Mouse (Mus musculus) v-Abl transformed pro-B cells (cell line): ENCODE measurements around the gene Madd.

Experiments used
- in situ Hi-C, 2 experiments: fragments of 400-800 bp; cut with MboI; formaldehyde crosslinking; loops; one replicate each; pipeline ENCODE4 v1.15.1; 2025; ENCODE audit not compliant: unreplicated experiment in 2 of 2

The Madd gene

GRCm38 (mm10) chr2:91132035-91132434 lies 51.6 kb downstream of the Madd start:
- in situ Hi-C loops = no loop called here

DNA sequence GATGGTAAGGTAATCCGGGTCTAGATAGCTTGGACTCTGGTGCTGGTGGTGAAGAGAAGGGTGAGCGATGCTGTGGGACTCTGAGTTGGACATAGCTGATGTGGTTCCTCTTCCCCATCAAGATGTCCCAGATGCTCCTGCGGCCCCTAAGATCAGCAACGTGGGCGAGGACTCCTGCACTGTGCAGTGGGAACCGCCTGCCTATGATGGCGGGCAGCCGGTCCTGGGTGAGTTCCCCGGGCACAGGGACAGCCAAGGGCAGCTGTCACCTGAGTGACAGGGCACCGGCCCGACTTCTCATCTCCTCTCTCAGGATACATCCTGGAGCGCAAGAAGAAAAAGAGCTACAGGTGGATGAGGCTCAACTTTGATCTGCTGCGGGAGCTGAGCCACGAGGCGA lies 52.4 kb downstream of the Madd start:
- in situ Hi-C loops = no loop called here

- in situ Hi-C loops = no loop called here
These were observed 53.5 kb downstream of the Madd start for GRCm38 (mm10) chr2:91130126-91130525.

GRCm38 (mm10) chr2:91128761-91129160 lies 54.9 kb downstream of the Madd start:
- in situ Hi-C loops = no loop called here

GRCm38 (mm10) chr2:91125101-91125500 lies 58.5 kb downstream of the Madd start:
- in situ Hi-C loops = no loop called here

DNA sequence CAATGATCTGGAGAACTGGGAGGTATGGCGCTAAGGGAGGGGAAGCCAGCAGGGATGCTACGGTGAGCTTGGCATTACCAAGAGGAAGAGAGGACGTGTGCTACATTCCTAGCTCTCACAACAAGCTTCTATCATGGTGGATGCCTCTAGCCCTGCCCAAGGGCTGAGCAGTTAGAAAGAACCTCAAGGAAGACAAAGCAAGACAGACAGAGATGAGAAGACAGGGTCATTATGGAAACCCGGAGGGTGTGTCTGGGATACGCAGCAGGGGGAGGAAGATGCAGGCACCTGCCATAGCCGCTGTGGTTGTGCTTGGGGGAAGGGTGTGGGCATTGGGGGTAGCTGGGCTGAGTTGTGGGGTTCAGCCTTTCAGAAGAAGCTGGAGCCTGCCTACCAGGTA lies 60.1 kb downstream of the Madd start:
- in situ Hi-C loops = no loop called here

GRCm38 (mm10) chr2:91121497-91121896 lies 62.1 kb downstream of the Madd start:
- in situ Hi-C loops = no loop called here

DNA sequence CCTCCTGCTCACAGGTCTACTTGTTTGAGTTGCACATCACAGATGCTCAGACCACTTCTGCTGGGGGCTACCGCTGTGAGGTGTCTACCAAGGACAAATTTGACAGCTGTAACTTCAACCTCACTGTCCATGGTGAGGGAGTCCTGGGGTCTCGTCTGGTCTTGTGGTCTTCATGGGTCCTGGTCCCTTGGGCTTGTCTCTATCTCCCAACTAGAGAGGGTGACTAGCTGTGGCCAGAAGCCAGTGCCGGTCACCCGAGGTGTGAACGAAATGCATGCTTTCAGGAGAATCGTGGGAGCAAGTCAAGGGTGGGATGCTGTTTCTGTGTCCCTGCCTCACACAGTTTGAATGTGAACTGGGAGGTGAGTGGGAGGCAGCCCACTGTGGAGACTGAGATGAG lies 62.6 kb downstream of the Madd start:
- in situ Hi-C loops = no loop called here

DNA sequence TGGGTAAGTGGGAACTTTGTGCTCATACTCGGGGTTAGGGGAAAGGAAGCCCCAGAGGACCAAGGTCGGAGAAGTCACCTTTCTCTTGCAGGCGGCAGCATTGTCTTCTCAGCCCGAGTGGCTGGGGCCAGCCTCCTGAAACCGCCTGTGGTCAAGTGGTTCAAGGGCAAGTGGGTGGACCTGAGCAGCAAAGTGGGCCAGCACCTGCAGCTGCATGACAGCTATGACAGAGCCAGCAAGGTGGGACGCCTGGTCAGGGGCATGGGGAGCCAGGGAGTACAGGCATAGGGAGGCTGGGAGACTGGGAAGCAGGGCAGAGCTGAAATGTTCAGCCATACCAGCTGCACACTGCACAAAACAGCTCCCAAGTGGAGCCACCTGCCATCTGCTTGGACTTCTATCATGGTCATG lies 63.4 kb downstream of the Madd start:
- in situ Hi-C loops = no loop called here

GRCm38 (mm10) chr2:91119551-91119950 lies 64.1 kb downstream of the Madd start:
- in situ Hi-C loops = loop anchor here (10.0 kb wide), 1 partner anchor 365 kb away; no protein-coding TSS in a partner anchor

GRCm38 (mm10) chr2:91119061-91119460 lies 64.6 kb downstream of the Madd start:
- in situ Hi-C loops = loop anchor here (10.0 kb wide), 1 partner anchor 366 kb away; no protein-coding TSS in a partner anchor

DNA sequence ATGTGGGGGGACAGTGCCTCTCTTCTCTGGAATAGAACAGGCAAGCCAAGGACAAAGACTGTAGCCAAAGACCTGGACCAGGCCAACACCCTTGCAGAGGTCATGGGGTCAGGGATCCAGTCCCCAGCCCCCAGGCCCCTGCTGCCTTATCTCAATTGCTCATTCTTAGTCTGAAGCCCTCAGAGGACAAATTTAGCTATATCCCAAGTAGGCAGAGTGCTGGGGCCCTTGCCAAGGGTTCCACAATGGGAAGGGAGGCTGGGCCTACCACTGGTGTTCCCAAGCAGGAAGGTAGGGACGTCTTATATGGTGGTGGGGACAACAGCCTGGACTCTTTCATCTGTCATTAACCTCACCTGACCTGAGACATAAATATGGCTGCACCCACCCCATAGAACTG lies 65.0 kb downstream of the Madd start:
- in situ Hi-C loops = loop anchor here (10.0 kb wide), 1 partner anchor 366 kb away; no protein-coding TSS in a partner anchor

- in situ Hi-C loops = loop anchor here (10.0 kb wide), 1 partner anchor 367 kb away; no protein-coding TSS in a partner anchor
These were observed 65.9 kb downstream of the Madd start, which contains the start of gene Mybpc3 for GRCm38 (mm10) chr2:91117585-91118275. Mybpc3 (plus strand) TSS chr2:91118144.

- in situ Hi-C loops = loop anchor here (10.0 kb wide), 1 partner anchor 368 kb away; no protein-coding TSS in a partner anchor
These were observed 66.8 kb downstream of the Madd start for GRCm38 (mm10) chr2:91116842-91117241.

- in situ Hi-C loops = loop anchor here (10.0 kb wide), 1 partner anchor 369 kb away; no protein-coding TSS in a partner anchor
These were observed 68.1 kb downstream of the Madd start for GRCm38 (mm10) chr2:91115578-91115970.

DNA sequence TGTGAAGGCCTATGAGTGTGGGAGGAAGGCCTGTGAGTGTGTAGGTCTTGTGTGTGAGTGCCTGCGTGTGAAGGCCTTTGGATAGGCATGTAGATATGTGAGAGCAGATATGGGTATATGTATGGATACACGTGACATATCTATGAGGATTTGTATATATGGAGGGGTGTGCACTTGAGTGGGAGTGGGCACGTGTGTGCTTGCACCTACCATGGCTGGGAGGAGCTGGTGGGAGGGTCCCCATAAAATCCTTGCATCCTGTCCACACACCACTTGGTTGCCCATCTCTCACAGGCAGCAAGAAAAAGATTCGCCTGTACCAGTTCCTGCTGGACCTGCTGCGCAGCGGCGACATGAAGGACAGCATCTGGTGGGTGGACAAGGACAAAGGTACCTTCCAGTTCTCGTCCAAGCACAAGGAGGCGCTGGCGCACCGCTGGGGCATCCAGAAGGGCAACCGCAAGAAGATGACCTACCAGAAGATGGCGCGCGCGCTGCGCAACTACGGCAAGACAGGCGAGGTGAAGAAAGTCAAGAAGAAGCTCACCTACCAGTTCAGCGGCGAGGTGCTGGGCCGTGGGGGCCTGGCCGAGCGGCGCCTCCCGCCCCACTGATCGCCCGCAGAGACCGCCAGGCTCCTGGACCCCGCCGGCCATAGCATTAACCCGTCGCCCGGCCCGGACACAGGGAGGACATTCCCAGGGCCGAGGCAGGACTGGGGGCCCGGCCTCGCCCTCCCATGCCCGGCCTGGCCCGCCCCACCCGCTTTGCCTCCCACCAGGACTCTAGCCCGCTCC lies 68.7 kb downstream of the Madd start:
- in situ Hi-C loops = loop anchor here (5.0 to 10.0 kb wide), 3 partner anchors 77 to 370 kb away; no protein-coding TSS in a partner anchor

DNA sequence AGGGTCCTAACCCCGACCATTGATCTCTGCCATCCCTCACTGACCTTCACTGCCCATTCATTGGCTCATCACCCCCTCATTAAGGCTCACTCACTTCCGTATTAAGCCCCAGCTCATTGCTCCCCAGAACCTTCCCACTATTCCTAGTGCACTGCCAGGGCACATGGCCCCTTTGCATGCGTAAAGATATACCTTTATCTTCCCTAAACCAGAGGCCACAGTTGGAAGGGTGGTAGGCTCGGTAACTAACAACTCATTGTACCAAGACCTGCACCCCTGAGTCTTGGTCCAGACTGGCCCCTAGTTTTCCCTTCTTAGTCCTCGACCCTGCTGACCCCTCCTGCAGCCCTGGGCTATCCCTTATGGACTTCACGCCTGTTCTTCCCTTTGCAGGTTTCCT lies 69.8 kb downstream of the Madd start:
- in situ Hi-C loops = loop anchor here (5.0 to 10.0 kb wide), 3 partner anchors 78 to 371 kb away; no protein-coding TSS in a partner anchor

DNA sequence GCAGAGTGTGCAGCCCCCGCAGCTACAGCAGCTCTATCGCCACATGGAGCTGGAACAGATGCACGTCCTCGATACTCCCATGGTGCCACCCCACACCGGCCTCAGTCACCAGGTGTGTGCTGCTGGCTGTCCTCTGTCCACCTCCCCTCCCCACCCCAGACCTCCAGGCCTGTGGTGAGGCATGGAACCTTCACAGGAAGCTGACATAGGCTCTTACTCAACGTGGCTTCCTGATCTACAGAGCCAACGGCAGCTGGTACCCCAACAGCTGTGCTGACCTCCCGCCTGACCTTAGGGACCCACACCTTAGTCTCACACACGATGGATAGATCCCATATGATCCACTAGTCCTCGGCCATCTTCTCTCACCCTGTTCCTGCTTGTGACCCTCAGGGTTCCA lies 70.3 kb downstream of the Madd start:
- in situ Hi-C loops = loop anchor here (5.0 to 10.0 kb wide), 3 partner anchors 79 to 371 kb away; no protein-coding TSS in a partner anchor

DNA sequence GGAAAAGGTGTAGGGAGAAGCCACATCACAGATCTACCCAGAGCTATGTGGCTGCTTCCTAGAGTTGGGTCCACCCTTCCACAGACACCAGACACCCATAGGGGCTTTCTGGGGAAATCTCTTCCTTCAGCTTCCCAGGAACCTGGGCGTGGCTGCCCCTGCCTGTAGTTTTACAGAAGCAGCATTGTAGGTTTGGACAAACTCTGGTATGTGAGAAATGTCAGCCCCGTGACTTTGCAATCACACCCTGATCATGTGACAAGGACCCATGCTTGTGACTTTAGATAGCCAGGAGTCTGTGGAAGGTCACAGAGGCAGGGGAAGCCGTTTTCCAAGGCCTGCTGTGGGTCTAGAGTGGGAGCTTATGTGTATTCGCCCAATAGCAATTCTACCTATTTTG lies 71.1 kb downstream of the Madd start:
- in situ Hi-C loops = loop anchor here (5.0 to 10.0 kb wide), 3 partner anchors 80 to 372 kb away; no protein-coding TSS in a partner anchor

DNA sequence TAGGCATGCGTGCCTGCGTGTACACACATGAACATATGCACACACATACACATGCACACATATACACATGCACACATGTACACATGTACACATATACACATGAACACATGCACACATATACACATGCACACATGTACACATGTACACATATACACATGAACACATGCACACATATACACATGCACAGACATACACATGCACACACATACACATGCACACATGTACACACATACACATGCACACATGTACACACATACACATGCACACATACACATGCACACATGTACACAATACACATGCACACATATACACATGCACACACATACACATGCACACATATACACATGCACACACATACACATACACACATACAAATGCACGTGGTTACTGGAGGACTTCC lies 71.8 kb downstream of the Madd start:
- in situ Hi-C loops = loop anchor here (5.0 to 10.0 kb wide), 3 partner anchors 80 to 373 kb away; no protein-coding TSS in a partner anchor

- in situ Hi-C loops = loop anchor here (5.0 to 10.0 kb wide), 3 partner anchors 82 to 374 kb away; no protein-coding TSS in a partner anchor
These were observed 73.2 kb downstream of the Madd start for GRCm38 (mm10) chr2:91110429-91110828.
